Mouse (Mus musculus) embryo, embryonic 11.5 days (tissue): ENCODE data around the gene Psmd9.

Experiments used
- DNase-seq: peaks from one replicate; pipeline ENCODE4 v3.0.0-alpha.2; 2012; ENCODE audit warnings: low read depth, low spot score

Psmd9 gene

GRCm38 (mm10) chr5:123169284-123169683, at the start of gene Psmd9:
Gene Psmd9, plus strand, starts transcription at chr5:123169413.
- no peak for DNase-seq

DNA sequence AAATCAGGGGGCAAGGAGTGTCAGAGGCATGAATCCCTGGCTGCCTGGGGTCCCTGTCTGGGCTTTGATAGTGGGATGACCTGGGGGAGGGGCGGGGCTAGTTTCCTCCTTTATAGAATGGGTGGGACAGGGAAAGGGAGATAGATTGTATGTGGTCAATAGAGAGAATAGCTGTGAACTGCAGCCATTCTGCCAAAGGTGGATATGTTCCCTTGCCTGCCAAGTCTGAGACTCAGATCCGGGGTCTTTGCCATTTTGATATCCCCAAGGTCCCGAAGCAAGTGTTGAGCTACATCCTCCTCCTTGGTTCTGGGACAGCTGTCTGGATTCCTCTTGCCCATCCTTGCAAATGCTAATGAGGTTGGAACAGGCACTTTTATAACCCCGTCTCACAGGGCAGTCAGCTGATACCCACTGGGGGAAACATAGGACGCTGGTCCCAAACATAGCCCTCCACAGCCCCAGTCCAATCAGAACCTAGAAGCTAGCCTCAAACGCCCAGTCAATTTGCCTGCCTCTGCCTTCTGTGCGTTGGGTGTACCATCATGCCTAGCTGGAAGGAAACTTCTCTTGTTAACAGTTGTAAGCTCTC, 48.5 kb upstream of the Psmd9 start:
- no peak for DNase-seq

DNA sequence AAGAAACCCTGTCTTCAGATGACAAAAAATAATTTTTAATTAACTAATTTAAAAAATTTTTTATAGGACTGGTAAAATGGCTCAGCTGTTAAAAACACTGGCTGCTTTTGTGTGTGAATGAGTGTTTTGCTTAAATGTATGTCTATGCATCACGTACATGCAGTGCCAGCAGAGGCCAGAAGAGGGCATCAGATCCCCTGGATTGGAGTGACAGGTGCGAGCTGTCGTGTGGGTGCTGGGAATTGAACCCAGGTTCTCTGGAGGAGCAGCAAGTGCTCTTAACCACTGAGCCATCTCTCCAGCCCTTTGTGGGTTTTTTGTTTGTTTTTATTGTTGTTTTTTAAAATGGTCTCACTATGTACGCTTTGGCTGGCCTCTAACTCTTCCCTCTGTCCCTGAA, 47.0 kb upstream of the Psmd9 start:
- no peak for DNase-seq

GRCm38 (mm10) chr5:123125105-123125504, 44.1 kb upstream of the Psmd9 start:
- DNase-seq = no peak

GRCm38 (mm10) chr5:123125638-123126406, 43.4 kb upstream of the Psmd9 start:
- no peak for DNase-seq

- DNase-seq = no peak
Measured at GRCm38 (mm10) chr5:123127031-123127430, 42.2 kb upstream of the Psmd9 start.

DNA sequence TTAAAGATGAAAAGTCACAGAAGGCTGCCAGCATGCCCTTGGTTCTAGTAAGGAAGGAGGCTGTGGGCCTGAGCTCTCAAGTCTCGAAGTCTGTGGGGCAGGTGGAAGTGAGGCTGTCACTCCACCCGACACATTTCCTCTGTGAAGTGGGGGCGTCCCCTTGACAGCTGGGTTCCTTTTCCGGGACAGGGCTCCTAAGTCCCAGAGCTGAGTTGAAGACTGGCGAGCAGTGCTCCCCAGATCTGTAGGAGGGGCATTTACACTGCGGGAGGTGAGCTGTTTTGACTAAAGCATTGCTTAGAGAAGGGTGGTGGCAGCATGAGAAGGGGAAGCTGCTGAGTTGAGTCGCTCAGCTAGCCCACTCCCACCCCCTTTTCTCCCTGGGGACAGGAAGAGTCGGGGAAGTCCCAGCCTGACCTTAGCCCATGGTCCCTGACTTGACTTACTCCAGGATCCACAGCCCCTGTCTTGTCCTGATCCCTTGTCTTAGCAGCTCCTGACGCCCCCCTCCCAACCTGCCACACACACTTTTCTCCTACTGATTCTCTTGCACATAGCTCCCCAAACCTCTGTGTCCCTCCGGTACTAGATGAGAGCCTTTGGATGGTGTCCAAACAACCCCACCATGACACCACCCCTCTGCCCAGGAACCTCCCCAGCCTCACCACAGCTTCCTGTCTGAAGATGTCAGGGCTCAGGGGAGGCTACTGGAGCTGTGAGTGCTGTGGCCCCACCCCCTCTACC, 40.6 kb upstream of the Psmd9 start:
- no peak for DNase-seq

GRCm38 (mm10) chr5:123129170-123129757, 39.9 kb upstream of the Psmd9 start:
- DNase-seq = no peak

- no peak for DNase-seq
Measured at GRCm38 (mm10) chr5:123130030-123130813, 39.0 kb upstream of the Psmd9 start.

DNA sequence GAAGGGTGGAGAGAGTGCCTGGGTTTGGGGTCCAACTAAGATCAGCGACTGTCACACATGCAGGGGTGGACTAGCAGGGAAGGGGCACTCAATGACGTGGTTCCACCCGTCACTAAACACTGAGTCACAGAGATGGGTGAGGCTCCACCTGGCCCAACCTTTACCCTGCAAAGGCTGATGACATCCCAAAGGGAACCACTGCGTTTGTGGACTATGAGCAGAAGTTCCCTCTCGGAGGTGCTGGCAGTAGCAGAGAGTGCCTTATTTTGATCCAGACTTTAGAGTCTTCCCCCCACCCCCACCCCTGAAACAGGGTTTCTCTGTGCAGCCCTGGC, 38.4 kb upstream of the Psmd9 start:
- no peak for DNase-seq

DNA sequence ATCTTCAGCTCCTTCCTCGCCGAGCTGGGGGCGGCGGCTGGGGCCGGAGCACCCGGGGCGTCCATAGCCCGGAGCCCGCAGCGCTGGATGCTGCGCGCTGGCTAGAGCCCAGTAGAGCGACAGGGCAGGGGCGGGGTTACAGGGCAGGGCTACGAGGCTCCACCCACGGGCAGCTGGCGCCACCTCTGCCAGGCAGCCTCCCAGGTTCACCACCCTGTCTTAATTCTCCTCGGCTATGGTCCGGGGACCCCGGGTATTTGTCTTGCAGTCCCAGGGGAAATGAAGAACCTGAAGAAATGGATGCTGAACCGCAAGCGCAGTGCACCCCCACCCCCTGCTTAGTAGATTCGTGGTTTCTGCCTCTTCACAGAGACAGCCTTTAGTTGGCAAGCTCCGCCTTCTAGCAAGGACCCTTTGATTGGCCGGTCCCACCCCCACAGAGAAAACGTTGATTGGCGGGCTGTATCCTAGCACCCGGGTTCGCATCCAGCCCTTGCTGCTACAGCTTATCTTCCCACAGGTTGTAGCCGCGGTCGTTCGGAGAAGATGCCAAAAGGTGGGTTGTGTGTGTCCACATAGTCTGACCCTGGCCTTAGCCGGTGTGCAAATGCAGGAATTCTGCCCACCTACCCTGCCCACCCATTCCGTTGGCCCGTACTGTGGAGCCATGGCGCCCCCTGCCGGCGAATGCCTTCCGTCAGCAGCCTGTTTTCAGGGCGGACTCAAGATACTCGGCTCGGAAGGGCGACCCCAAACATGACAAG, 36.7 kb upstream of the Psmd9 start, which contains the start of gene Rhof:
Rhof (minus strand) TSS at position 385 of the 764 bp plus-strand sequence.
- DNase-seq = no peak

DNA sequence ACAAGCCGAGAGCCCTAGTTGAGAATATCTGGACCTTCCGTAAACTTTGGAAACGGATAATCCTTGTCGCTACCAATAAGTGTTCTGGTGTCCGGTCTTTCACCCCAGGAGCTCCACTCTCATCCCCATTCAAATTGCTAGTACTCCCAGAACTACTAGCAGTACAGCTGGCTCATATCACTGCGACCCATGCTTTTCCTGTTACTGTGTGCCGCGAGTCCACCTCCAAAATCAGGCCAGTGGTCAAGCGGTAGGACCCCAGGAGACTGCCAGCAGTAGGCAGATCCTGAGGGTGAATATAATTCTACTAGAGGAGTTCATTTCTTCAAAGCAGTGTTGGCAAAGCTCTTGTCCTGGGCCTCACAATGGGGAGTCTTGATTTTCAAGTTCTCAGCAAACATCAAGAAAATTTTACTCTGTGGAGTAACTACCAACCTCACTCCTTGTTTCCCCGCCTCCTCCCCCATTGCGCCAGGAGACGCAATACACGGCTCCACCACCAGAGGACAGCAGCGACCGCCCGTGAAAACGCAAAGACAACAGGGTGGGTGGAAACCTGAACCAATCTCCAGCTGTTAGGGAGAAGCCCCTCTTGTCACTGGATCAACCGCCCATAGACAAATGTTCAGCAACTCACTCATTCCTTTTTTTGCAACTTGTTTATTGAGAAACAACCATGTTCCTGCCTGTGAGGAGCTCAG, 36.0 kb upstream of the Psmd9 start:
- peak; percentile 84 for DNase-seq

DNA sequence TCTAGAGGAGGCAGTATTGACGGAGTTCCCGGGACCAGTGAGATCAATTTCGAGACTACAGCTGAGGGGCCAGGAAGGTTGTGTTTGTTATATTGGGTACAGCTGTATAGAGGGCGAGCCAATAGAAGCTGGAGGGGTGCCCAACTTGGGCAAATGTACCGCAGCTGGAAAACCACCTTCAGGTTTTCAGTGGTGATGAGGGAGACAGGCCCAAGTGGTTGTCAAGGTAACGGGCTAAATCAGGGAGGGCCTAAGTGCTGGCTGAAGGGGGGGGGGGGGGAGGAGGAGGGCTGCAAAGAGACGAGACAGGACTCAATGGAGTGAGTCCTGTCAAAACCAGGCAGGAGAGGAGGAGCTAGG, 35.4 kb upstream of the Psmd9 start:
- no peak for DNase-seq

- no peak for DNase-seq
Measured at GRCm38 (mm10) chr5:123134186-123134874, 34.9 kb upstream of the Psmd9 start.

GRCm38 (mm10) chr5:123134875-123135382, 34.3 kb upstream of the Psmd9 start:
- no peak for DNase-seq

DNA sequence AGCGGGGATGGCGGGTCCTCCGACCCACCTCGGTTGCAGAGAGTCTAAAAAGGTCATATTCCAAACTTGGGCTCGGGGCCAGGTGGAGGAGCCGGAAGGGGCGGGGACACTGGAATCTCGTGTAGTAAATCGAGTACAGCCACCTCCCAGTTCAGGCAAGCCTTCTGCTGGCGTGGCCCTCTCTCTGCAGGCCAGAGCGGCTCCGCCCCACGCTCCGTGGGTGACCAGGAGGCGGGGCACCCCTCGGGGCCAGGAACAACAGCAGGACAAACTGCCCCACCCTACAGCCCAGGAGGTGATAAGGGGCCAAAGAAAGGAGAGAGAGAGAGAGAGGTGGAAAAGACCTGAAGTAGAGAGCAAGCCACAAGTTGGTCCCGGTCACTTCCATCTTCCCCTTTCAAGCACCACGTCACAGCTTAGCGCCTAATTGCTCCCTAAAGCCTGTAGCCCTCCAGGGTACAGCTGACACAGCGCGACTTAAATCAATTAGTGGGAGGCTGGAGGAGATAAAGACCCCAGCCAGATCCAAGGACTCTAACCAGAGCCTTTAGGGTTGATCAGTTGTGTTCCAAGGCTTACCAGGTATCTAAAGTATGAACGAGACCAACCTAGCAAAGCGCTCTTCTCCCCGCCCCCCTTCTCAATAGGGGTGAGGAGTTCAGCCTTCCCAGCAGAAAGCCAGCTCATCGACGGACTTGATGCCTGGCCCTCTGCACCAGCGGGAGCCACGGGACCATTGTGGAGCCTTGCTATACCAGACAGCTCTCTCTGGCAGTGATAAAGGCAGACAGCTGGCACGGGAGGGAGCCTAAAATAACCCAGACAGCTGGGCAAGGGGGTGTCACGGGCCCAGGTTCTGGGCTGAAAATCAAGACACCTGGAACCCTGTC, 33.5 kb upstream of the Psmd9 start:
- DNase-seq = no peak

DNA sequence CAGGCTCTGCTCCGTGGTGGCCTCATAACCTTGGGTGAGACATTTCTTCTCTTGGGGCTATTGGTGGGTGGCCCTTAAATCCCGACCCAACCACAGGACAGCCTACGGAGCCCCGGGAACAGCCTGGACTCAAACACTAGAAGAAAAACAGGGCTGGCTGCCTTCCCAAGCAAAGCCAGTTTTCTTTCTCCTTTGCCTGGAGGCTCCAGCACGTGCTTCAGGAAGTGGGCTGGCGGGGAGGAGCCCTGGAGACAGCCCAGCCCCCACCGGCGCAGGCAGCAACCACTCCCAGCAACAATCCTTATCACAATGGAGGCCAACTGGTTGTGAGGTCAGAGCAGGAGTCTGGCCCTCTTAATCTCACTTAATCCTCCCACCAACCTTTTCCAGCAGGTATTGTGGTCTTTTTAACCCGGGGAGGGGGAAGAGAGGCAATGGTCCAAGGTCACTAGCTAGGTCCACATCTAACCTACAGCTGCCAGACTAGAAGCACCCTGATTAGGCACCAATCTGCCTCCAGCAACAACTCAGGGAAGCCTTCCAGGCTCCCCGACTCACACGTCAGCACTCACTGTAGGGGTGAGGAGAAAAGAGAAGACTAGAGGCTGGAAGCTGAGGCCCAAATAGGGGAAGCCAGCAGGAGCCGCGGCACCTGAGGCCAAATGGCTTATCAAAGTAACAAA, 32.7 kb upstream of the Psmd9 start:
- peak; percentile 54 for DNase-seq
